Mouse (Mus musculus) neural tube, embryonic 14.5 days (tissue): ENCODE results near the gene C1qtnf5. TPM values are rescaled to one million over a fixed set of nuclear protein-coding genes. Genes with fewer than 3 reads are reported as not detected.
A peak's percentile ranks its signal among the peaks of the same experiment; 100 is the strongest.

Experiments
- ATAC-seq: fragments of 200-750 bp; cut with Nextera tagmentation; 2 replicates; pipeline ENCODE4 v1.8.0; 2017; ENCODE audit warnings: low read depth, mild to moderate bottlenecking, moderate TSS enrichment, moderate library complexity
- H3K27ac ChIP-seq: fragments of 300-500 bp; sonication (generic); 2 replicates; pipeline ENCODE4 v1.5.1; 2014; ENCODE audit warnings: low read depth, mild to moderate bottlenecking, control low read depth, low read length, moderate library complexity, mixed read lengths
- H3K27me3 ChIP-seq: fragments of 300-500 bp; sonication (generic); 2 replicates; pipeline ENCODE4 v1.6.1; 2014; ENCODE audit warnings: low read length; ENCODE audit not compliant: control insufficient read depth, insufficient read depth
- H3K36me3 ChIP-seq: fragments of 300-500 bp; sonication (generic); 2 replicates; pipeline ENCODE4 v1.6.1; 2014; ENCODE audit warnings: low read length, mixed read lengths; ENCODE audit not compliant: control insufficient read depth, insufficient read depth
- H3K4me1 ChIP-seq: fragments of 300-500 bp; sonication (generic); 2 replicates; pipeline ENCODE4 v1.6.1; 2014; ENCODE audit warnings: low read length; ENCODE audit not compliant: control insufficient read depth, insufficient read depth
- H3K4me2 ChIP-seq: fragments of 300-500 bp; sonication (generic); 2 replicates; pipeline ENCODE4 v1.6.1; 2014; ENCODE audit warnings: mild to moderate bottlenecking, low read depth, low read length, control low read depth
- H3K4me3 ChIP-seq: fragments of 300-500 bp; sonication (generic); 2 replicates; pipeline ENCODE4 v1.5.1; 2014; ENCODE audit warnings: low read depth, low read length, control low read depth, mixed read lengths
- H3K9ac ChIP-seq: fragments of 300-500 bp; sonication (generic); replicated peaks from 2 replicates; pipeline ENCODE4 v1.6.1; 2014; ENCODE audit warnings: low read depth, mild to moderate bottlenecking, control low read depth, low read length, mixed read lengths
- H3K9me3 ChIP-seq: fragments of 300-500 bp; sonication (generic); 2 replicates; pipeline ENCODE4 v1.6.1; 2016; ENCODE audit warnings: low read length; ENCODE audit not compliant: control insufficient read depth
- WGBS: fragments of 180-500 bp; shearing (Covaris S2); extraction: QIAGEN DNeasy Blood & Tissue Kit; methylation state at CpG from one replicate; pipeline ENCODE4 v1.1.7; 2014; 5-methylcytosine and 5-hydroxymethylcytosine counted together
- polyA plus RNA-seq: library from polyadenylated mRNA; unstranded; fragments of >200 nt; fragmentation: Nextera tagmentation; extraction: Ambion mirVana; gene quantifications from 2 replicates; pipeline ENCODE4 v1.2.1, GENCODE M21; 2014

The C1qtnf5 gene
- 6.7 and 8.0 TPM in 2 replicates for polyA plus RNA-seq

DNA sequence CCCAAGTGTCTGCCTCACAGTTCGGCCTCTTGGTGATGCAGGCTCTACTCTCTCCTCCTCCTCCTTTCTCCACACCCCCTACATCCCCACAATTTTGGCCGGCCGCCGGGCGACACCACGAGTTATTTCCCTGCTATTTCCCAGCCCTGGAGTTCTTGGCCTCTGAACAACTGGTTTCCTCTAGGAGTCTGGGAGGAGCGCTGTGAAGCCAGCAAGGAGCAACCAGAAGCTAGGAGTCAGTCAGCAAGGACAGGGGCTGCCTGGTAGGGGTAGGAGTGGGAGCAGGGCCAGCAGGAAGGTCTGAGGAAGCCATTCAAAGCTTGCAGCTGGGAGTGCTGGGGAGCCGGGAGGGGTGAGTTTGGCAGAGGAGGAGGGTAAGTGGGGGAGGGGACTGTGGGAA lies at the start of gene C1qtnf5:
Gene C1qtnf5, plus strand, starts transcription at position 136 of the 400 bp plus-strand sequence.
- no peak within 1 kb of the TSS; the same call in 1 of the 2 replicates for H3K4me3 ChIP-seq
- no peaks in the 10 kb centered on the region for H3K9me3 ChIP-seq
- peaks cover 36% of the 10 kb centered on the region for H3K4me1 ChIP-seq

DNA sequence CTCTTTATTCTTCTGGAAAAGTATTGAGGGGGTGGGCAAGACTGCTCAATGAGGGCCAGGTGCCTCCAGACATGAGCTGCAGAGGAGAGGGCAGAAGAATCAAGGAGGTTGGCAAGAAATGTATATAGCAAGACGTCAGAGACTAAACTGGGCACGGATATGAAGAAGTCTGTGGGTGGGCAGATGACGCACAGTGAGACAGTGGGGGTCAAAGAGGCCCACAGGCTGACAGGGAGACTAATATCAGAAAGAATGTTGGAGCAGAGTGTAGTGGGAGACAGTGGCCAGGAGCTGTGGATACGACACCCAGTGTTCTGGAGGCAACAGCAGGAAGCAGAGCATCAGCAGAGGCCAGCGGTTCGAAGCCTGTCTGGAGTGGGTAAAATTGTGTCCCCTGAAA lies 48.4 kb upstream of the C1qtnf5 start:
- 84% methylated on average over 6 of the region's 6 CpGs for WGBS
- Histone ChIP-seq H3K4me1 (no peaks in the 10 kb centered on the region), H3K9me3 (no peaks in the 10 kb centered on the region), H3K4me2 (no peak overlapping the region), H3K27ac (no peak overlapping the region), H3K27me3 (no peaks in the 10 kb centered on the region), H3K9ac (no peak overlapping the region), H3K36me3 (no peaks in the 10 kb centered on the region), H3K4me3 (no peak overlapping the region)
- no peak for ATAC-seq

More for the DNA sequence above, at the start of gene C1qtnf5:
- H3K4me2 ChIP-seq = peak within 1 kb of the TSS; percentile 31
- peak; percentile 74 for ATAC-seq
- H3K27ac ChIP-seq = peak within 1 kb of the TSS; percentile 55
- WGBS = 40% methylated on average over 8 of the region's 8 CpGs
- no peaks in the 10 kb centered on the region for H3K27me3 ChIP-seq
- H3K36me3 ChIP-seq = no peaks in the 10 kb centered on the region; the same call in 1 of the 2 replicates
- H3K9ac ChIP-seq = 0 out of 2 replicates have a peak within 1 kb of the TSS, but pooled peaks have one; percentile 7

DNA sequence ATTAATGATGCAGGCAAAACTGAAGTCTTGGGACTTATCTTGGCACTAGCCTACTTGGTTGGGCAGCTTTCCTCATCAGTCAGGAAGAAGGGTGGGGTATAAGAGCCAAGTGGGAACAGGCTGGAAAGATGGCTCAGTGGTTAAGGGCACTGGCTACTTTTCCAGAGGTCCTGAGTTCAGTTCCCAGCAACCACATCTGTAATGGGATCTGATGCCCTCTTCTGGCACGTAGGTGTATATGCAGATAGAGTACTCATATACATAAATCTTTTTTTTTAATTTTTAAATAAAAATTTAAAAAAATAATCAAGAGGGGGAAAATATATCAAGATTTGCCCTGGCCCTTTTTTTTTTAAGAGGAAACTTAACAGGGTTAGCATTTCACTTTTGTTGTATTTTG lies 41.9 kb upstream of the C1qtnf5 start:
- Histone ChIP-seq H3K27me3 (no peaks in the 10 kb centered on the region), H3K27ac (no peak overlapping the region), H3K9me3 (no peaks in the 10 kb centered on the region), H3K4me1 (no peaks in the 10 kb centered on the region), H3K9ac (no peak overlapping the region), H3K36me3 (no peaks in the 10 kb centered on the region), H3K4me2 (no peak overlapping the region), H3K4me3 (no peak overlapping the region)
- WGBS = 44% methylated on average over 1 of the region's 1 CpGs
- no peak for ATAC-seq

DNA sequence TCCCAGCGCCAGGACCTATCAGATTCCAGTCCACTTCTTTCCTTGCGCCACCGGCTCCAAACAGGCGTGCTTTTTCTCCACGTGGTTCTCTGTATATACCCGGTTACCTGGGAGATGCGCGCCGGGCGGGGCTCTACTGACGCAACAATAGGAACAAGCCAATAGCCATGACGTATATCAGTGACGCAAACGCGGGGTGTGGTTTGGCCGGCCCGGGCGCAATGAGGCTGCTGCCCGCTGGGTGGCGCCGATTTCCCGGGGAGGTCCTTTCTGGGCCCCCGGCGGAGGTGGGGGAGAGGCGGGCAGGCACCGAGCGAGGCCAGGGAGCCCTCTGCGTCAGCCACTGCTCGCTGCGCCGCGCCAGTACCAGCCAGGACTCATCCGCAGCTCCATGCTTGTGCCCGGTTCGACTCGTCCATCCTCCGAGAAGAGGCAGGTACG lies 40.2 kb upstream of the C1qtnf5 start, which contains the start of gene Usp2:
Gene Usp2, plus strand, starts transcription at position 237 of the 441 bp plus-strand sequence.
- ATAC-seq = peak; percentile 98
- no peaks in the 10 kb centered on the region for H3K4me1 ChIP-seq
- no peaks in the 10 kb centered on the region for H3K9me3 ChIP-seq
- no peaks in the 10 kb centered on the region for H3K36me3 ChIP-seq
- H3K4me2 ChIP-seq = peak within 1 kb of the TSS; percentile 80
- peak within 1 kb of the TSS; percentile 51; the same call in 1 of the 2 replicates for H3K9ac ChIP-seq
- under 1% methylated on average over 38 of the region's 38 CpGs for WGBS
- H3K27me3 ChIP-seq = no peaks in the 10 kb centered on the region
- peak within 1 kb of the TSS; percentile 44 for H3K27ac ChIP-seq
- peak within 1 kb of the TSS; percentile 43 for H3K4me3 ChIP-seq

DNA sequence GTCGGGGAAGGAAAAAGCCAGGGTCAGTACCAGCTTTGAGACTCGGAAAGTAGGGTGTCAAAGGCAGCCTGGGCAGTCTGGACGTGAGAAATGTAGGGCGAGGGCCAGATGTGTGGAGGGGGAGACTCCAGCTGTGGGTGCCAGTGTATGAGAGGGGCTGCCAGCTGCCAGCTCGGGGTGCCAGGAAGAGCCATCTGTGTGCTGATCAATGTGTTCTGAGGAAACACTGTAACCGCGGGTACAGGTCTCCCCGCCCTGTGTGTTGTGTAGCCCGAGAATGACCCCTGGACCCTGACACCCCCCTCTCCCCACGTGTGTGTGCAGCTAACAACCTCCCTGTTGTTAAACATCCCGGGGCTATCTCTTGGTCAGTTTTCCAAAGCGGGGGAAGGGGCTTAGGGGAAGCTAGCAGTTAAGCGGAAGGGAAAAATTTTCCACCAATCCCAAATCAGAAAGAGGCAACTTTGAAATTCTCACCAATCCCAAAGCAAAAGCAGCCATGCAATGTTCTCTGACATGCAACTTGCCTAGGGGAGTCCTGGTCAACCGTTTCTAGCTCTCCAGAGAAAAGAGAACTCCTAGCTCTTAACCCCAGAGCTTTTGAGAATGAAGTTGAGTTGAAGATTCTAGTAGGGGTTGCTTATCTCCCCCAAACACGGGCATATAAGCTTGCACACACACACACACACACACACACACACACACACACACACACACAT lies 39.6 kb upstream of the C1qtnf5 start:
- H3K36me3 ChIP-seq = no peaks in the 10 kb centered on the region
- H3K27me3 ChIP-seq = no peaks in the 10 kb centered on the region
- peak; percentile 54 for ATAC-seq
- H3K27ac ChIP-seq = peak overlapping the region; percentile 44
- H3K9ac ChIP-seq = peak overlapping the region; percentile 51; the same call in 1 of the 2 replicates
- peak overlapping the region; percentile 43 for H3K4me3 ChIP-seq
- no peaks in the 10 kb centered on the region for H3K9me3 ChIP-seq
- WGBS = 9% methylated on average over 15 of the region's 15 CpGs
- H3K4me2 ChIP-seq = peak overlapping the region; percentile 80
- H3K4me1 ChIP-seq = no peaks in the 10 kb centered on the region

DNA sequence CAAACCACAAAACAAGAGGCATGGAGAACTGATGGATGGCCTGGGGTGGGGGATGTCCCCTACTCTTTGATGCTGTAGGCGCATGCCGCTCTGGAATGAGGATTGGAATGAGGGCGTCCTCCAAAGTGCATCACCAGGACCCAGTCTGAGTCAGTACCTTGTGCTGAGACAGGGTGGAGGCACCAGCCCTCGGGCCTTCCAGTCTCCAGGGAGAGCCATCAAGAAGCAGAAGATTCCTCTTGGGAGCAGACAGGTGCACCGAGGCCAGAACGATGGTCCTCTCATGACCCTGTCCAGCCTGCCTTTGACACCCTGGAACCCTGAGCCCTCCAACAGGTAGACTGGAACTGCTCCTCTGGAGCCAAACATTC lies 39.1 kb upstream of the C1qtnf5 start:
- Histone ChIP-seq H3K9me3 (no peaks in the 10 kb centered on the region), H3K27me3 (no peaks in the 10 kb centered on the region), H3K4me3 (no peak overlapping the region), H3K36me3 (no peaks in the 10 kb centered on the region), H3K9ac (no peak overlapping the region), H3K27ac (no peak overlapping the region), H3K4me1 (no peaks in the 10 kb centered on the region), H3K4me2 (no peak overlapping the region)
- no peak for ATAC-seq
- WGBS = 81% methylated on average over 6 of the region's 6 CpGs

DNA sequence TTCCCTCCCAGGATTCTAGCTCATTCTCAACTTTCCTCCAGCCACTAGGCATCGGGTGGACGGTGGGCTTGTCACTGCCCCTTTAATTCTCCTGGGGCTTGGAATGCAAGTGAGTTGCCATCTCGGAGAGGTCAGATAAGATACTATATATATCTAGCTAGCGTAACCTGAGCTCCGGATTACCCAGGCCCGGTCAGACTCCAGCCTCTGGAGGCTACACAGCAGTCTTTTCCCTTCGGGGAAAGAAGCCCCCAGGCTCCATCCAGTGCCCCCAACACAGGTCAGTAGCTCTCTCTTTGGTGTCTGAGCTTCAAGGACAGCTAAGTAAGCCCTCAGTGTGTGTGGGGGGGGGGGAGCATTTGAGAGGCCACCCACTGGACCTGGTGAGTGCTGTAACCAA lies 37.8 kb upstream of the C1qtnf5 start:
- ATAC-seq = no peak
- no peaks in the 10 kb centered on the region for H3K9me3 ChIP-seq
- H3K36me3 ChIP-seq = no peaks in the 10 kb centered on the region
- WGBS = 47% methylated on average over 7 of the region's 7 CpGs
- no peak overlapping the region for H3K4me2 ChIP-seq
- H3K27me3 ChIP-seq = no peaks in the 10 kb centered on the region
- no peak overlapping the region for H3K27ac ChIP-seq
- no peaks in the 10 kb centered on the region for H3K4me1 ChIP-seq
- H3K4me3 ChIP-seq = no peak overlapping the region
- no peak overlapping the region for H3K9ac ChIP-seq

DNA sequence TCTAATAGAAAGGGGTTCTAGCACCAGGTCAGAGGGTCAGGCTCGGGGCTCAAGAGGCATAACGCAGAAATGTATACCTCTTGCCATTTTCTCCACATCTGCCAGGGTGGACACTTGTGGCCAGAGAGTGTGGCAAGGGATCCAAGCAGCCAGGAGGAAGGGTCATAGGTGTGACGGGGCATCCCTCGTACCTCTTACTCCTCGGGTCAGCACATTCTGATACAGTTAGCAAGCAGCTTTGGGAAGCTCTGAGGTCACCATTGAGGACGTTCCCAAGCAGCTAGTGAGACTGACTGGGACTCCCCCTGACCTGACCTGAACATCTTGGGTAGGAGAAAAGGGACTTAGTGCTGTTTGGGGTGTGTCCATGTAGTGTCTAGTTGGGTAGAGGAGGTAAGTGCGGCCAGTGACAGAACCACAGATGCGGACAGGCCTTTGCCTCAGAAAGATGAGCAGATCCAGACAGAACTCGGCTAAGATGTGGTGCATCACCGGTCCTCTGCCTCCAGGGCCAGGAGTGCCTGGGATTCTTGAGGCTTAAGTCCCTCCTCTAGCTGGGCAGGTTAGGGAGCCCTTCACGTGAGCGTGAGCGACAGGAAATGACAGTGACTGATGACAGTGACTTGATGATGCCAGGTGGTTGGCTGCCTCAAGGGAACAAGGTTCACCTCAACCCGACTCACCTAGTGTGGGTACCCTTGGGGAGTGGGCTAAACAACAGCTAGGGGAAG lies 36.8 kb upstream of the C1qtnf5 start:
- no peak overlapping the region for H3K4me3 ChIP-seq
- no peaks in the 10 kb centered on the region for H3K27me3 ChIP-seq
- WGBS = 74% methylated on average over 14 of the region's 14 CpGs
- no peak for ATAC-seq
- H3K4me1 ChIP-seq = no peaks in the 10 kb centered on the region
- no peaks in the 10 kb centered on the region for H3K9me3 ChIP-seq
- H3K36me3 ChIP-seq = no peaks in the 10 kb centered on the region
- no peak overlapping the region for H3K27ac ChIP-seq
- no peak overlapping the region for H3K4me2 ChIP-seq
- H3K9ac ChIP-seq = no peak overlapping the region

DNA sequence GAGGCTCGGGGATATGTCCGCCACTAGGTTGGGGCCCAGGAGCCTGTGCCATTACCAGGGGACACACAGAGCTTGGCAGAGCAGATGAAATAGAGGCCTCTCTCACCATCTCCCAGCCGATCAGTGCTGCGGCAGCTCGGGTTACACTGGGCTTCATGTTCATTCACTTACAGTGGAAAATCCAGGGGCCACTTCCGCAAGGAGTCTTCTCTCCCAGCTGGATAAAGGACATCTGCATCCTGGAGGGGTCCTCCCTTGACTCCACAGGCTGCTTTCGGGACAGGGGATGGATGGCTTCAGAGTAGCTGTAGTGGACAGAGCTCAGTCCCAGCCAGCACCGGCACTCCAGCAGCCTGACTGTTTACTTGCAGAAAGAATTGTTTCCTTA lies 36.2 kb upstream of the C1qtnf5 start:
- no peaks in the 10 kb centered on the region for H3K27me3 ChIP-seq
- 36% methylated on average over 8 of the region's 8 CpGs for WGBS
- H3K4me3 ChIP-seq = no peak overlapping the region
- no peak overlapping the region for H3K27ac ChIP-seq
- H3K36me3 ChIP-seq = no peaks in the 10 kb centered on the region
- H3K9ac ChIP-seq = no peak overlapping the region
- H3K4me1 ChIP-seq = no peaks in the 10 kb centered on the region
- ATAC-seq = no peak
- no peaks in the 10 kb centered on the region for H3K9me3 ChIP-seq
- H3K4me2 ChIP-seq = no peak overlapping the region
